Mouse (Mus musculus) ES-E14 (cell line): Measurements from ENCODE around the gene Rnf167. TPM values are rescaled to one million over a fixed set of nuclear protein-coding genes. Genes with fewer than 3 reads are reported as not detected.

Source experiments
- DNase-seq: peaks from one replicate; pipeline ENCODE4 v3.0.0-alpha.2; 2013; ENCODE audit warnings: low read depth, low spot score
- H3K27ac ChIP-seq: 2 replicates; pipeline ENCODE4 v1.5.1; 2012; ENCODE audit warnings: low read depth, mild to moderate bottlenecking, low read length, moderate library complexity, mixed read lengths; ENCODE audit not compliant: poor library complexity, insufficient read depth, severe bottlenecking
- H3K36me3 ChIP-seq: 2 replicates; pipeline ENCODE4 v1.6.1; 2012; ENCODE audit warnings: mild to moderate bottlenecking, low read length, moderate library complexity, mixed read lengths; ENCODE audit not compliant: control insufficient read depth, poor library complexity, insufficient read depth, severe bottlenecking
- H3K4me1 ChIP-seq, 2 experiments: fragments of 150-350 bp in 1 of 2; sonication (generic) in 1 of 2; 2 replicates each; pipeline ENCODE4 v1.6.1; 2012; ENCODE audit warnings: low read length in 2 of 2, mild to moderate bottlenecking in 1 of 2, mixed read lengths in 1 of 2; ENCODE audit not compliant: control insufficient read depth in 2 of 2, insufficient read depth in 2 of 2, poor library complexity in 1 of 2
- H3K4me3 ChIP-seq, 2 experiments: fragments of 150-350 bp in 1 of 2; sonication (generic) in 1 of 2; 2 replicates each; pipeline ENCODE4 v1.5.1; 2012; ENCODE audit warnings: low read length in 2 of 2, low read depth in 1 of 2, mild to moderate bottlenecking in 1 of 2, mixed read lengths in 1 of 2; ENCODE audit not compliant: insufficient read depth in 1 of 2, poor library complexity in 1 of 2, severe bottlenecking in 1 of 2
- H3K9ac ChIP-seq: 2 replicates; pipeline ENCODE4 v1.6.1; 2012; ENCODE audit warnings: low read depth, mild to moderate bottlenecking, low read length, mixed read lengths; ENCODE audit not compliant: poor library complexity, insufficient read depth, severe bottlenecking
- H3K9me3 ChIP-seq: fragments of 150-350 bp; sonication (generic); 2 replicates; pipeline ENCODE4 v1.6.1; 2012; ENCODE audit warnings: low read depth, mild to moderate bottlenecking, low read length; ENCODE audit not compliant: control insufficient read depth, insufficient read depth
- CHD2 ChIP-seq: IDR thresholded peaks from 2 replicates; pipeline ENCODE4 v1.6.1; 2014; ENCODE audit warnings: mild to moderate bottlenecking, low read depth, low read length, inconsistent platforms
- HCFC1 ChIP-seq: IDR thresholded peaks from 2 replicates; pipeline ENCODE4 v1.6.1; 2012; ENCODE audit warnings: low read length, inconsistent platforms, borderline replicate concordance; ENCODE audit not compliant: insufficient read depth
- ZNF384 ChIP-seq: IDR thresholded peaks from 2 replicates; pipeline ENCODE4 v1.6.1; 2012; ENCODE audit warnings: low read depth, low read length, inconsistent platforms
- in situ Hi-C, 2 experiments: fragments of 600-800 bp; cut with MboI; formaldehyde crosslinking; loops; one replicate each; pipeline ENCODE4 v1.15.1; 2025; ENCODE audit warnings: low sequenced_read_pairs in 2 of 2, inconsistent platforms in 1 of 2; ENCODE audit not compliant: unreplicated experiment in 2 of 2
- total RNA-seq: library from RNA; depleted of rRNA; stranded (reverse); fragments of 300-350 nt; gene quantifications from 2 replicates; pipeline ENCODE4 v1.2.3, GENCODE M21; 2012; rRNA removed

The Rnf167 gene
- total RNA-seq, 1 experiment: 113 TPM

DNA sequence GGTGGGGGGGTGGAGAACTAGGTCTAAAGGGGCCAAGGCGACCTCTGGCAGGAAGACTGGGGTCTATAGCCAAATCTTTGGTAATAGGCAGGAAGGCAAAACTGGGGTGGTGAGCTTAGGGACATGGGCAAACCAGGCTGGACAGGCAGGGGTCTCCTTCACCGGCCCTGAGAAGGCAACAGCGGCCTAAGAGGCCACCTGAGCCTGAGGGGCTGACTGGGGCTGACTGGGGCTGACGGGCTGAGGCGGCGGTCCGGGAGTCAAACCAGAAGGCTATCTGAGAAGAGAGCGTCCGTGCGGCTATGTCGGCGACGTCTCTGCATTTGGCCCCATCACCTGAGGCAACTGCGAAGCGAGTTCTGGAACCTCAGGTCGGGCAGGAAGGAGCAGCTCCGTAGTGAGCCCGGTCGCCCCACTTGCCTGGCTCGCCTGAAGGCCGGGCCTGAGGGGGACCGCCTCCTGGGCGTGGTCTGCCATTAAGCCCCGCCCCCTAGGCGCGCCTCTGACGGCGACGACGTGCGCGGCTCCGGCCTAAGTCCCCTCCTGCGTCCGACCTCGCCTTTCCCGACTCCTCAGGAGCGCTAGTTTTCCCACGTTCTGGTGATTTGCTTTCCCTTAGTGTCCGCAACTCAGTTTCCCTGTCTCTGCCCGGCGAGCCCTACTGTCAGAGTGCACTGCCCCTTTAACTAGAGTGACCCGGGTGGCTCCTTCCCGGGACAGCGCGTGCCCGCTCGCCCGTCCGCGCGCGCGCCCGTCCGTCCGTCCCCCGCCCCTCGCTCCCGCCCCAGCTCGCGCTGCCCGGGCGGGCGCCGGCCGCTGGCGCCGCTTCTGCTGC is 52.9 kb downstream of the Rnf167 start, which contains the start of the genes Inca1 and Kif1c:
Gene Inca1, minus strand, starts transcription at position 434 of the 835 bp plus-strand sequence.
Gene Kif1c, plus strand, starts transcription at position 827 of the 835 bp plus-strand sequence.
- H3K36me3 ChIP-seq: peaks cover 10% of the 10 kb centered on the region
- in situ Hi-C loops: no loop called here
- peaks cover 0 to 10% of the 10 kb centered on the region in 2 experiments; a peak in 2 of 4 replicates for H3K4me1 ChIP-seq
- DNase-seq: peak; percentile 80
- peak within 1 kb of the TSS; percentile 90 to 100 for H3K4me3 ChIP-seq
- peak within 1 kb of the TSS; percentile 89 for H3K9ac ChIP-seq
- TF ChIP-seq CHD2 (no peak), HCFC1 (0 out of 2 replicates have a peak, but pooled peaks have one; percentile 53)
- H3K9me3 ChIP-seq: no peaks in the 10 kb centered on the region
- H3K27ac ChIP-seq: peak within 1 kb of the TSS; percentile 84

DNA sequence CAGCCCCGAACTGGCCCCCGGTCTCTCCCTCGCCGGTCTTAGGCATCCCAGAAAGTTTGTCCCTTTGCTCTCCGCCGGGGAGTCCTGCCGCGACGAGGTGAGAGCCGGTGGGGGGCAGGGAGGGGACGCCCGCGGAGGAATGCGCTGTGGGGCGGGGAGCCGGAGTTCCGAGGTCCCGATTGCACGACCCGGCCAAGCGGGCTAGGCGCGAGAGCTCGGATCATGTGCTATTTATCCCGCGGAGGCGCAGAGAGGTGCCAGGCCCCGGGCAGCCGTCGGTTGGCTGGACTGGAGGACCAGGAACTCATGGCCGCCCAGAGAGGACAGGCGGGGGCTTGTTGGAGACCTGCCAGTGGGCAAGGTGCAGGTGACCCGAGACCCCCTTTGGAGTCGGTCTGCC is 53.6 kb downstream of the Rnf167 start:
- H3K9ac ChIP-seq: peak overlapping the region; percentile 89
- in situ Hi-C loops: no loop called here
- peaks cover 0 to 13% of the 10 kb centered on the region in 2 experiments; a peak in 2 of 4 replicates for H3K4me1 ChIP-seq
- no peak for DNase-seq
- TF ChIP-seq HCFC1 (peak; percentile 47; the same call in 1 of the 2 replicates), ZNF384 (no peak)
- H3K4me3 ChIP-seq: peak overlapping the region; percentile 90 to 100
- peaks cover 16% of the 10 kb centered on the region for H3K36me3 ChIP-seq
- peak overlapping the region; percentile 59 for H3K27ac ChIP-seq
- H3K9me3 ChIP-seq: no peaks in the 10 kb centered on the region

Other genes starting within 250 kb of the Rnf167 start
- 76.5 and 77.5 TPM in 2 replicates for gene Pelp1, start 237.2 kb upstream of the Rnf167 start, total RNA-seq
- 30.6 and 43.1 TPM in 2 replicates for gene Arrb2, start 214.6 kb upstream of the Rnf167 start, total RNA-seq
- gene Med11, start 195.3 kb upstream of the Rnf167 start, total RNA-seq: 29.1 and 31.2 TPM in 2 replicates
- gene Zmynd15, start 187.8 kb upstream of the Rnf167 start, total RNA-seq: 0.54 and 1.5 TPM in 2 replicates
- 2.9 and 6.6 TPM in 2 replicates for gene Cxcl16, start 187.3 kb upstream of the Rnf167 start, total RNA-seq
- 3.8 and 4.6 TPM in 2 replicates for gene Tm4sf5, start 142.0 kb upstream of the Rnf167 start, total RNA-seq
- not detected in 2 replicates for gene Vmo1, start 132.6 kb upstream of the Rnf167 start, total RNA-seq
- gene Gltpd2, start 128.0 kb upstream of the Rnf167 start, total RNA-seq: 0.42 and 0.54 TPM in 2 replicates
- 506 and 612 TPM in 2 replicates for gene Psmb6, start 121.9 kb upstream of the Rnf167 start, total RNA-seq
- gene Gm40193, start 114.3 kb upstream of the Rnf167 start, total RNA-seq: not detected in 2 replicates
- gene Pld2, start 107.2 kb upstream of the Rnf167 start, total RNA-seq: 4.4 and 6.3 TPM in 2 replicates
- 23.0 and 27.5 TPM in 2 replicates for gene Mink1, start 84.4 kb upstream of the Rnf167 start, total RNA-seq
- gene 4930544D05Rik, start 31.4 kb upstream of the Rnf167 start, total RNA-seq: 0.45 and 0.53 TPM in 2 replicates
- 1.2 TPM in 1 of 2 replicates, not detected in the other for gene Chrne, start 28.0 kb upstream of the Rnf167 start, total RNA-seq
- gene Gp1ba, start 8.1 kb upstream of the Rnf167 start, total RNA-seq: 0.45 and 0.85 TPM in 2 replicates
- 84.5 and 97.4 TPM in 2 replicates for gene Slc25a11, start 244 bp downstream of the Rnf167 start, total RNA-seq
- gene Pfn1, start 7.4 kb downstream of the Rnf167 start, total RNA-seq: 474 and 732 TPM in 2 replicates
- gene Eno3, start 10.0 kb downstream of the Rnf167 start, total RNA-seq: 21.1 and 31.7 TPM in 2 replicates
- gene Spag7, start 22.2 kb downstream of the Rnf167 start, total RNA-seq: 68.0 and 74.5 TPM in 2 replicates
- gene Camta2, start 40.9 kb downstream of the Rnf167 start, total RNA-seq: 3.9 and 5.6 TPM in 2 replicates
- gene Inca1, start 52.9 kb downstream of the Rnf167 start, total RNA-seq: 0.48 and 1.2 TPM in 2 replicates
- gene Kif1c, start 53.3 kb downstream of the Rnf167 start, total RNA-seq: 25.3 and 29.2 TPM in 2 replicates
- gene Zfp3, start 117.0 kb downstream of the Rnf167 start, total RNA-seq: 1.4 and 2.1 TPM in 2 replicates
- gene Scimp, start 165.4 kb downstream of the Rnf167 start, total RNA-seq: not detected in 2 replicates
- 29.0 and 38.8 TPM in 2 replicates for gene Rabep1, start 197.5 kb downstream of the Rnf167 start, total RNA-seq